Comparison of ENCODE assay signal across 9 mouse cellular contexts in genomic region chr9:75361699-75362098, GRCm38 (mm10). TPM values are rescaled to one million over a fixed set of nuclear protein-coding genes. Genes with fewer than 3 reads are reported as not detected.
DNase-seq lines count a peak whose midpoint lies in the region; ATAC-seq and TF ChIP-seq lines count a peak whose summit lies in the region.
"Had no signal": no experiment of that assay in that cellular context is flagged by ENCODE, and none has a peak within 500 bp of the region (broad histone marks: within the 10 kb centered on the region; RNA-seq: fewer than 3 reads in every experiment).

No protein-coding gene starts in this region.

- no peaks in the 10 kb centered on the region for H3K27me3 ChIP-seq in kidney, postnatal 0 days (ENCODE audit: insufficient read depth, low read length)
- H3K27me3 ChIP-seq: heart, embryonic 13.5 days had no signal

- H3K4me3 ChIP-seq in kidney, postnatal 0 days (replicated peaks; ENCODE audit: low read depth, low read length), result no peak overlapping the region
- H3K4me3 ChIP-seq: heart, embryonic 13.5 days had no signal

- no peaks in the 10 kb centered on the region for H3K4me1 ChIP-seq in kidney, postnatal 0 days (replicated peaks; ENCODE audit: insufficient read depth, low read length)

- peak; percentile 67 for DNase-seq in T-cell, adult 2 months (ENCODE audit: low spot score)
- DNase-seq in cerebellum, postnatal 14 days, result peak; percentile 87 to 95
- DNase-seq in gastrocnemius, postnatal 4 days (ENCODE audit: low spot score in 2 of 2), result peak; percentile 48 to 79
- peak; percentile 84 for DNase-seq in kidney, postnatal 0 days (ENCODE audit: low spot score)
- DNase-seq in lung, postnatal 14 days, result peak; percentile 90
- peak; percentile 29 for DNase-seq in right cerebral cortex, postnatal 25 days
- DNase-seq in urinary bladder, postnatal 36 days (ENCODE audit: low spot score in 2 of 2), result peak; percentile 63 to 76

- TF ChIP-seq CTCF in kidney, postnatal 0 days (IDR thresholded peaks at IDR 0.05; ENCODE audit: low read depth), result peak; percentile 88

- H3K36me3 ChIP-seq in kidney, postnatal 0 days (ENCODE audit: insufficient read depth, low read length), result no peaks in the 10 kb centered on the region
- H3K36me3 ChIP-seq: heart, embryonic 13.5 days had no signal

- no peaks in the 10 kb centered on the region for H3K9me3 ChIP-seq in kidney, postnatal 0 days (replicated peaks; ENCODE audit: low read length)
- H3K9me3 ChIP-seq: heart, embryonic 13.5 days had no signal

- peak; percentile 90 for ATAC-seq in CD4-positive, CD25-positive, alpha-beta regulatory T cell, adult 4 months
- ATAC-seq in kidney, postnatal 0 days (replicated peaks; ENCODE audit: low FRiP score, low read depth), result 0 out of 2 replicates have a peak, but pooled peaks have one; percentile 57

- no peak overlapping the region for H3K4me2 ChIP-seq in kidney, postnatal 0 days (ENCODE audit: low read length)
- H3K4me2 ChIP-seq: heart, embryonic 13.5 days had no signal

- H3K27ac ChIP-seq in kidney, postnatal 0 days, result no peak overlapping the region
- H3K27ac ChIP-seq: heart, embryonic 13.5 days had no signal

- WGBS in kidney, postnatal 0 days, result 24% methylated on average over 5 of the region's 5 CpGs

- no peak overlapping the region for H3K9ac ChIP-seq in kidney, postnatal 0 days (ENCODE audit: low read depth, low read length)
- H3K9ac ChIP-seq: heart, embryonic 13.5 days had no signal

RNA-seq across cellular contexts. Expression of gene Bcl2l10, which starts 14.1 kb away (rescaled TPM):
- under 1 TPM in 1 of 2 experiments, not detected in 1; 0.27 TPM for polyA plus RNA-seq in CD4-positive, CD25-positive, alpha-beta regulatory T cell, adult 4 months (2017; shearing (Covaris generic))
- not detected for total RNA-seq in gastrocnemius, postnatal 4 days (2021)
- polyA plus RNA-seq in kidney, postnatal 0 days (2015; fragmentation: Nextera tagmentation; extraction: Ambion mirVana), result not detected in 2 replicates
- polyA plus RNA-seq: heart, embryonic 13.5 days had no signal

RNA-seq across cellular contexts. Expression of gene Mapk6, which starts 48.1 kb away (rescaled TPM):
- 10 to 100 TPM; 31.1 to 45.6 TPM for polyA plus RNA-seq in CD4-positive, CD25-positive, alpha-beta regulatory T cell, adult 4 months (2017; shearing (Covaris generic))
- 10 to 100 TPM; 49.1 to 51.6 TPM for total RNA-seq in gastrocnemius, postnatal 4 days (2021)
- 39.9 and 40.1 TPM in 2 replicates for polyA plus RNA-seq in kidney, postnatal 0 days (2015; fragmentation: Nextera tagmentation; extraction: Ambion mirVana)

RNA-seq across cellular contexts. Expression of gene Gnb5, which starts 55.6 kb away (rescaled TPM):
- polyA plus RNA-seq in CD4-positive, CD25-positive, alpha-beta regulatory T cell, adult 4 months (2017; shearing (Covaris generic)), result 10 to 100 TPM in 1 of 2 experiments, 1 to 10 TPM in 1; 9.0 to 11.3 TPM
- 10 to 100 TPM; 12.1 to 14.9 TPM for total RNA-seq in gastrocnemius, postnatal 4 days (2021)
- 35.0 and 37.6 TPM in 2 replicates for polyA plus RNA-seq in kidney, postnatal 0 days (2015; fragmentation: Nextera tagmentation; extraction: Ambion mirVana)

Comparison
In these comparisons a context has a peak if more than half of its experiments do, and no peak if none do; other contexts are left out.
1. DNase-seq: peak in every context shown above with its lines; median percentile 91 in cerebellum, postnatal 14 days; 90 in lung, postnatal 14 days; 84 in kidney, postnatal 0 days; 70 in urinary bladder, postnatal 36 days; 67 in T-cell, adult 2 months; 64 in gastrocnemius, postnatal 4 days; 29 in right cerebral cortex, postnatal 25 days.